Mouse (Mus musculus) CH12.LX (cell line): ENCODE measurements at regions not wholly inside any gene's neighbourhood (a gene's known extent, or its start where the extent isn't known, plus 50 kb on each side); places are given as distances from the start of the nearest gene placed in this dataset.

Experiments
- DNase-seq: peaks from one replicate; pipeline ENCODE4 v3.0.0-alpha.2; 2013; ENCODE audit errors: extremely low read depth
- H3K27ac ChIP-seq: 2 replicates; pipeline ENCODE4 v1.5.1; 2012; ENCODE audit warnings: low read depth, mild to moderate bottlenecking, control low read depth, moderate library complexity; ENCODE audit not compliant: insufficient read depth
- H3K27me3 ChIP-seq: replicated peaks from 2 replicates; pipeline ENCODE3; 2012; ENCODE audit warnings: inconsistent platforms
- H3K36me3 ChIP-seq, 2 experiments: replicated peaks in 1 of 2; 2 replicates each; pipeline versions ENCODE3 to v1.6.1; 2012; ENCODE audit warnings: inconsistent platforms in 1 of 2, low read length in 1 of 2, mild to moderate bottlenecking in 1 of 2, mixed read lengths in 1 of 2, moderate library complexity in 1 of 2; ENCODE audit not compliant: control insufficient read depth in 1 of 2, insufficient read depth in 1 of 2
- H3K4me1 ChIP-seq, 2 experiments: 2 replicates each; pipeline ENCODE4 v1.6.1; 2012; ENCODE audit warnings: inconsistent platforms in 1 of 2, moderate library complexity in 1 of 2; ENCODE audit not compliant: insufficient read depth in 2 of 2, control insufficient read depth in 1 of 2
- H3K4me2 ChIP-seq: 2 replicates; pipeline ENCODE4 v1.6.1; 2012; ENCODE audit warnings: low read depth, mild to moderate bottlenecking, control low read depth; ENCODE audit not compliant: poor library complexity, insufficient read depth, severe bottlenecking
- H3K4me3 ChIP-seq, 3 experiments: fragments of 150-350 bp in 1 of 3; sonication (generic) in 1 of 3; replicated peaks in 1 of 3; 2 replicates each; pipeline versions ENCODE3 to v1.5.1; 2011 to 2012; ENCODE audit warnings: low read depth in 2 of 3, low read length in 2 of 3, mild to moderate bottlenecking in 2 of 3, moderate library complexity in 2 of 3, control low read depth in 1 of 3, improper control_type of control experiment in 1 of 3, inconsistent platforms in 1 of 3, mixed read lengths in 1 of 3; ENCODE audit not compliant: poor library complexity in 1 of 3
- H3K79me2 ChIP-seq: replicated peaks from 2 replicates; pipeline ENCODE4 v1.6.1; 2012; ENCODE audit warnings: mild to moderate bottlenecking, moderate library complexity; ENCODE audit not compliant: control insufficient read depth, poor library complexity, insufficient read depth, severe bottlenecking; ENCODE audit errors: extremely low read depth
- H3K9ac ChIP-seq: 2 replicates; pipeline ENCODE4 v1.6.1; 2012; ENCODE audit warnings: low read depth, mild to moderate bottlenecking, control low read depth, moderate library complexity; ENCODE audit not compliant: insufficient read depth
- H3K9me3 ChIP-seq: replicated peaks from 2 replicates; pipeline ENCODE3; 2012; ENCODE audit warnings: low read length, inconsistent platforms, mixed read lengths
- CHD1 ChIP-seq: IDR thresholded peaks from 2 replicates; pipeline ENCODE4 v1.6.1; 2012; ENCODE audit warnings: low read depth, low read length, improper control_type of control experiment, inconsistent platforms
- CTCF ChIP-seq, 2 experiments: IDR thresholded peaks in 1 of 2; conservative IDR thresholded peaks in 1 of 2; 2 replicates each; pipeline ENCODE4 v1.5.1; 2011 to 2012; ENCODE audit warnings: low read depth in 2 of 2, low read length in 2 of 2, improper control_type of control experiment in 1 of 2, inconsistent platforms in 1 of 2, mild to moderate bottlenecking in 1 of 2, moderate library complexity in 1 of 2
- E2F4 ChIP-seq: IDR thresholded peaks from 2 replicates; pipeline ENCODE4 v1.6.1; 2011; ENCODE audit warnings: low read depth, low read length, improper control_type of control experiment; ENCODE audit not compliant: insufficient replicate concordance
- ELF1 ChIP-seq: IDR thresholded peaks from 2 replicates; pipeline ENCODE4 v1.6.1; 2014; ENCODE audit warnings: low read depth, mild to moderate bottlenecking, inconsistent platforms, low read length, improper control_type of control experiment
- EP300 ChIP-seq: IDR thresholded peaks from 2 replicates; pipeline ENCODE4 v1.6.1; 2011; ENCODE audit warnings: low read length, improper control_type of control experiment
- IRF4 ChIP-seq: IDR thresholded peaks from 2 replicates; pipeline ENCODE4 v1.6.1; 2014; ENCODE audit warnings: low read depth, mild to moderate bottlenecking, inconsistent platforms, low read length, improper control_type of control experiment
- JUN ChIP-seq: IDR thresholded peaks from 2 replicates; pipeline ENCODE4 v1.6.1; 2011; ENCODE audit warnings: low read depth, mild to moderate bottlenecking, low read length, improper control_type of control experiment, moderate library complexity; ENCODE audit not compliant: insufficient read depth
- JUND ChIP-seq: conservative IDR thresholded peaks from 2 replicates; pipeline ENCODE4 v1.6.1; 2011; ENCODE audit warnings: low read depth, low read length, improper control_type of control experiment
- KAT2A ChIP-seq: IDR thresholded peaks from 2 replicates; pipeline ENCODE4 v1.6.1; 2012; ENCODE audit warnings: low read length, improper control_type of control experiment, inconsistent platforms; ENCODE audit not compliant: insufficient replicate concordance
- MAFK ChIP-seq: IDR thresholded peaks from 2 replicates; pipeline ENCODE4 v1.6.1; 2011; ENCODE audit warnings: low read length, improper control_type of control experiment; ENCODE audit not compliant: insufficient replicate concordance
- MAX ChIP-seq: IDR thresholded peaks from 2 replicates; pipeline ENCODE4 v1.6.1; 2011; ENCODE audit warnings: low read length, improper control_type of control experiment
- MEF2A ChIP-seq: IDR thresholded peaks from 2 replicates; pipeline ENCODE4 v1.6.1; 2014; ENCODE audit warnings: low read depth, mild to moderate bottlenecking, inconsistent platforms, low read length, improper control_type of control experiment, borderline replicate concordance
- MXI1 ChIP-seq: IDR thresholded peaks from 2 replicates; pipeline ENCODE4 v1.6.1; 2011; ENCODE audit warnings: mild to moderate bottlenecking, low read depth, low read length, improper control_type of control experiment
- PAX5 ChIP-seq: IDR thresholded peaks from 2 replicates; pipeline ENCODE4 v1.6.1; 2012; ENCODE audit warnings: low read length, inconsistent platforms, mixed read lengths
- POLR2A ChIP-seq: IDR thresholded peaks from 2 replicates; pipeline ENCODE4 v1.6.1; 2011; ENCODE audit warnings: low read depth, mild to moderate bottlenecking, improper control_type of control experiment, low read length
- POLR2AphosphoS2 ChIP-seq: IDR thresholded peaks from 2 replicates; pipeline ENCODE4 v1.6.1; 2011; ENCODE audit warnings: low read depth, low read length, improper control_type of control experiment
- RAD21 ChIP-seq: IDR thresholded peaks from 2 replicates; pipeline ENCODE4 v1.6.1; 2011; ENCODE audit warnings: low read depth, mild to moderate bottlenecking, low read length, improper control_type of control experiment, moderate library complexity
- RCOR1 ChIP-seq: conservative IDR thresholded peaks from 2 replicates; pipeline ENCODE4 v1.6.1; 2012; ENCODE audit warnings: low read depth, mild to moderate bottlenecking, inconsistent platforms, low read length, improper control_type of control experiment
- SIN3A ChIP-seq: IDR thresholded peaks from 2 replicates; pipeline ENCODE4 v1.6.1; 2012; ENCODE audit warnings: low read length, improper control_type of control experiment, inconsistent platforms
- SMC3 ChIP-seq: IDR thresholded peaks from 2 replicates; pipeline ENCODE4 v1.6.1; 2011; ENCODE audit warnings: low read depth, low read length, improper control_type of control experiment
- TBP ChIP-seq: conservative IDR thresholded peaks from 2 replicates; pipeline ENCODE4 v1.6.1; 2011; ENCODE audit warnings: low read depth, low read length, improper control_type of control experiment
- USF1 ChIP-seq: IDR thresholded peaks from 2 replicates; pipeline ENCODE4 v1.6.1; 2014; ENCODE audit warnings: low read depth, mild to moderate bottlenecking, inconsistent platforms, low read length, improper control_type of control experiment
- ZKSCAN1 ChIP-seq: IDR thresholded peaks from 2 replicates; pipeline ENCODE4 v1.6.1; 2012; ENCODE audit warnings: low read depth, inconsistent platforms, low read length, improper control_type of control experiment, borderline replicate concordance
- ZMIZ1 ChIP-seq: IDR thresholded peaks from 2 replicates; pipeline ENCODE4 v1.6.1; 2012; ENCODE audit warnings: low read depth, mild to moderate bottlenecking, inconsistent platforms, low read length, improper control_type of control experiment
- ZNF384 ChIP-seq: IDR thresholded peaks from 2 replicates; pipeline ENCODE4 v1.6.1; 2012; ENCODE audit warnings: low read depth, low read length, improper control_type of control experiment, inconsistent platforms
- dilution Hi-C: fragments of 300-500 bp; cut with MboI; formaldehyde crosslinking; loops from 2 replicates; pipeline ENCODE4 v1.14.3; 2020; ENCODE audit warnings: low sequenced_read_pairs; ENCODE audit not compliant: extremely low pct_unique_long_range_greater_than_20kb, extremely low pct_ligation_motif_present
- in situ Hi-C: fragments of 300-500 bp; cut with MboI; formaldehyde crosslinking; loops from 3 replicates; pipeline ENCODE4 v1.14.3; 2019; ENCODE audit warnings: low sequenced_read_pairs, low pct_ligation_motif_present, low pct_unique_long_range_greater_than_20kb, mixed read lengths

DNA sequence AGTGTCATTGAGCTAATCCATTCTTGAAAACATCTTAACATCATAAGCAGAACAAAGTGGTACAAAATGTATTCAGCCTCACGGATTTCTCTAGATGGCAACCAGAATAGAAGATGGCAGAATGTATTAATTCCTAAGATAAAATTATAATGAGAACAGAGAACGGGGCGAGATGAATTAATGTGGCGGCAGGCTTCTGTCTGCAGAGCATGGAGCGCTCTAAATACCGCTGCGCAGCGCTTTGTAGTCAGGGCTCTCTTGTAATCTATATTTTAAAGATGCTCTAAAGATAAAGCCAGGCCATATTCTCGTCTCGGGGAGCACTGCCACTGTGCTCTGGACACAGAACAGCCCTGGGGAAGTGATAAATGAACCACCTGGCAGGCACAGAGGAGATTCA is 315.2 kb upstream of the Kif2a start:
- H3K4me2 ChIP-seq, result no peak overlapping the region
- H3K27me3 ChIP-seq, result no peaks in the 10 kb centered on the region
- H3K4me3 ChIP-seq, result no peak overlapping the region
- TF ChIP-seq ZMIZ1, result no peak
- no peak for TF ChIP-seq POLR2AphosphoS2
- TF ChIP-seq MXI1, result no peak
- TF ChIP-seq RCOR1, result no peak
- no peak for TF ChIP-seq ZKSCAN1
- no peak for TF ChIP-seq TBP
- no peak for TF ChIP-seq CTCF (conservative IDR thresholded peaks at IDR 0.05 in 1 of 2, IDR thresholded peaks at IDR 0.05 in 1 of 2; ENCODE audit: low read depth in 2 of 2, low read length in 2 of 2)
- no peak for TF ChIP-seq MAX
- no peak for TF ChIP-seq JUND
- TF ChIP-seq SIN3A, result no peak
- no peak for TF ChIP-seq CHD1
- TF ChIP-seq E2F4, result no peak
- no peak for TF ChIP-seq USF1
- TF ChIP-seq IRF4, result no peak
- TF ChIP-seq RAD21, result no peak
- no peak for TF ChIP-seq POLR2A
- TF ChIP-seq PAX5, result no peak
- TF ChIP-seq, all 38 proteins: peak for 0
- DNase-seq, result no peak
- Histone ChIP-seq H3K79me2 (no peaks in the 10 kb centered on the region), H3K36me3 (no peaks in the 10 kb centered on the region), H3K27ac (no peak overlapping the region), H3K9ac (no peak overlapping the region), H3K9me3 (no peaks in the 10 kb centered on the region), H3K4me1 (no peaks in the 10 kb centered on the region)
- in situ Hi-C loops (no loop called here), dilution Hi-C loops (no loop called here)

DNA sequence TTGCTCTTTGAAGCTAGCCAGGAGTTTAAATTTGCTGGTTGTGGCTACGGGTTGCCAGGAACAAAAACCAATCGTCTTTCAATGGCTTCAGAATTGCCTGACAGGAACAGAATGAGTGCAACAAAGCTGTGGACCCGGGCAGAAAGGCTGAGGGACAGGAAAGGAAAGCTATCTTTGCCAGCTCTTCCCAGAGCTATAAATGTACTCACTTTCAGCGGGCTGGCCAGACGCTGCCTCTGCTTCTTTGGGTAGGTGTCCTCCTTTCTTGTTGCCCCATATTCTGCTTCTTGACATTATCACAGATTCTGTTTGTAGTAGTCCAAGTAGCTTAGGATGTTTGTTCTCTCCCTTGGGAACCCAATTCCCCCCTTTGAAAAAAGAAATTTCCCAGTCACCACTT is 307.4 kb upstream of the Kif2a start:
- Histone ChIP-seq H3K27ac (no peak overlapping the region), H3K9ac (no peak overlapping the region), H3K79me2 (no peaks in the 10 kb centered on the region), H3K4me3 (no peak overlapping the region), H3K9me3 (no peaks in the 10 kb centered on the region), H3K27me3 (no peaks in the 10 kb centered on the region), H3K36me3 (no peaks in the 10 kb centered on the region), H3K4me1 (no peaks in the 10 kb centered on the region), H3K4me2 (no peak overlapping the region)
- DNase-seq, result no peak
- dilution Hi-C loops, result no loop called here
- in situ Hi-C loops, result loop anchor here (10.0 kb wide), 1 partner anchor 825 kb away; the partner anchor contains the start of genes Ercc8 and Ndufaf2
- TF ChIP-seq ZNF384 (no peak), ELF1 (no peak), MEF2A (no peak), EP300 (no peak), SMC3 (no peak), JUN (no peak), KAT2A (no peak), MAX (no peak), MAFK (no peak), SIN3A (no peak), CTCF (conservative IDR thresholded peaks at IDR 0.05 in 1 of 2, IDR thresholded peaks at IDR 0.05 in 1 of 2; ENCODE audit: low read depth in 2 of 2, low read length in 2 of 2) (no peak), E2F4 (no peak), IRF4 (no peak), POLR2AphosphoS2 (no peak), PAX5 (no peak)
